Mouse (Mus musculus) ES-Bruce4 (cell line): ENCODE data around the gene Gm28053.

Source experiments
- CTCF ChIP-seq: IDR thresholded peaks from one replicate; pipeline ENCODE4 v1.8.1; 2011; ENCODE audit warnings: low read depth, low read length
- EP300 ChIP-seq: IDR thresholded peaks from 2 replicates; pipeline ENCODE4 v1.6.1; 2011; ENCODE audit warnings: low read depth, low read length; ENCODE audit not compliant: insufficient read depth

DNA sequence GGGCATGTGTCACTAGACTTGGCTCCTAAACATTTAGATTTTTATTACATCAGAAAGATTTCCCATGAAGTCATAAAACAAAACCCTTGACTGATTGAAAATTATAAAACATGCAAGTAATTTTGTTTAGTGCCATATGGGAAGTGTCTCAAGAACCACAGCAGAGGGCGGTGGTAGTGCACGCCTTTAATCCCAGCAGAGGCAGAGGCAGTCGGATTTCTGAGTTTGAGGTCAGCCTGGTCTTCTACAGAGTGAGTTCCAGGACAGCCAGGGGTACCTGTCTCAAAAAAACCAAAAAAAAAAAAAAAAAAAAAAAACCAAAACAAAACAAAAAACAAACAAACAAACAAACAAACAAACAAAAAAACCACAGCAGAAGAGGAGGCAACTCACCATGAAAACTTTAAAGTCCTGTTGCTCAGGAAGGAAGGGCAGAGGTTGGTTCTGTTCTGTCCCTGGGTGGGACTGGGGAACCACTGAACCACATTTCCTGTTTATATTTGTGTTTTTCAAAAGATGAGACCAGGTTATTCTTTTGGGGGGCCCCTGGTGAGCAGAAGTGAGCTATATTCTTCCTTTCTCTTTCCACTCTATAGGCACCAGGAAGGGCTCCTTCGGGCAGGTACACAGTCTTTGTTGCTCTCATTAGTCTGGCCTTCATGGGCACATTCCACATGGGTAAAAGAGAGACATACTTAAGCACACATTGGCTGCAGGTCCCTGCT, 21.4 kb upstream of the Gm28053 start:
- TF ChIP-seq CTCF (no peak), EP300 (no peak)
